Mouse (Mus musculus) regulatory T cell (primary cell): ENCODE results near the gene Fam171b.

Experiments
- in situ Hi-C: fragments of 300-600 bp; cut with MboI, MseI; formaldehyde crosslinking; loops from one replicate; pipeline ENCODE4 v1.15.1; 2025; ENCODE audit warnings: high pct_unique_total_duplicates

Gene Fam171b

GRCm38 (mm10) chr2:83883850-83884420 lies 71.5 kb downstream of the Fam171b start:
- in situ Hi-C loops: no loop called here

GRCm38 (mm10) chr2:83893701-83894100 lies 81.3 kb downstream of the Fam171b start:
- in situ Hi-C loops: no loop called here

- in situ Hi-C loops: no loop called here
Measured at GRCm38 (mm10) chr2:83901896-83902540, 89.6 kb downstream of the Fam171b start.

- in situ Hi-C loops: loop anchor here (10.0 kb wide), 1 partner anchor 55 kb away; the partner anchor contains the start of gene Gm13697
Measured at GRCm38 (mm10) chr2:83929478-83930088, 117.1 kb downstream of the Fam171b start.
